8 mouse cellular contexts compared by ENCODE assay signal in the genomic region with DNA sequence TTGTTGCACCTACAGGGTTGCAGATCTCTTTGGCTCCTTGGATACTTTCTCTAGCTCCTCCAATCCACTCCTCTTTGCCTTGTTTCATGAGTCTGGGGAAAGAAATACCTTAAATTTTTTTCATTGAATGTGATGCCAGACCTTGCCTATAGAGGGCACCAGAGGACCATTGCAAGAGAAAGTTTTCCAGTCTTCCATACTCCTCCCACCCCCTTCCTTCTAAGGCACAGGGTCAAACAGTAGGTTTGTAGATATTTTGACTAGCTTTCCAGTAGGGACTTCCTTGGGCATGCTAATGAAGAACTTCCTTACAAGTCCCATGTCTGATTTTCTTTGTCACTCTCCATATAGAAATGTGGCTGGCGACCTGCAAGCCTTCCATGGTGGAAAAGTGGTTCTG.
DNase-seq lines count a peak whose midpoint lies in the region; ATAC-seq and TF ChIP-seq lines count a peak whose summit lies in the region.

No protein-coding gene starts in this region.

- no peaks in the 10 kb centered on the region for H3K36me3 ChIP-seq in E14TG2a.4 (ENCODE audit: insufficient read depth, low read length)
- H3K36me3 ChIP-seq in hindbrain, embryonic 13.5 days, result no peaks in the 10 kb centered on the region

- H3K27ac ChIP-seq in hindbrain, embryonic 13.5 days, result no peak overlapping the region

- 67% methylated on average over 1 of the region's 1 CpGs for WGBS in hindbrain, embryonic 13.5 days

- DNase-seq in kidney, adult 18-20 months, result peak; percentile 10
- DNase-seq in kidney, adult 11 months, result no peak
- peak; percentile 50 for DNase-seq in brain, adult 2 months (ENCODE audit: low read depth, low spot score)
- peak; percentile 2 for DNase-seq in lung, postnatal 36 days
- DNase-seq in ovary, adult 18-20 months (ENCODE audit: low spot score), result no peak
- DNase-seq in urinary bladder, adult 2 months (ENCODE audit: low spot score), result no peak

- no peak overlapping the region for H3K9ac ChIP-seq in hindbrain, embryonic 13.5 days

- no peak overlapping the region for H3K4me3 ChIP-seq in E14TG2a.4 (replicated peaks; ENCODE audit: low read length)
- no peak overlapping the region for H3K4me3 ChIP-seq in hindbrain, embryonic 13.5 days

- no peak overlapping the region for H3K4me2 ChIP-seq in hindbrain, embryonic 13.5 days

- no peaks in the 10 kb centered on the region for H3K27me3 ChIP-seq in E14TG2a.4 (ENCODE audit: insufficient read depth, low read length)
- H3K27me3 ChIP-seq in hindbrain, embryonic 13.5 days, result no peaks in the 10 kb centered on the region

- no peaks in the 10 kb centered on the region for H3K4me1 ChIP-seq in E14TG2a.4 (replicated peaks; ENCODE audit: low read depth, low read length)
- no peaks in the 10 kb centered on the region for H3K4me1 ChIP-seq in hindbrain, embryonic 13.5 days (replicated peaks)

- peaks cover 12% of the 10 kb centered on the region for H3K9me3 ChIP-seq in E14TG2a.4 (ENCODE audit: low read length)
- H3K9me3 ChIP-seq in hindbrain, embryonic 13.5 days, result no peaks in the 10 kb centered on the region

- TF ChIP-seq CTCF in E14TG2a.4 (conservative IDR thresholded peaks at IDR 0.05; ENCODE audit: low read length), result peak; percentile 60

- ATAC-seq in hindbrain, embryonic 13.5 days (ENCODE audit: low FRiP score), result peak; percentile 65; the same call in 1 of the 2 replicates

Comparison
In these comparisons a context has a peak if more than half of its experiments do, and no peak if none do; other contexts are left out.
1. DNase-seq: peak in kidney, adult 18-20 months (single experiment), brain, adult 2 months (single experiment) and lung, postnatal 36 days (single experiment); none in kidney, adult 11 months (single experiment), ovary, adult 18-20 months (single experiment) and urinary bladder, adult 2 months (single experiment).